Mouse (Mus musculus) bone marrow macrophage, adult 2 months (primary cell): ENCODE measurements around the gene Supt3.

ENCODE experiments used
- CTCF ChIP-seq: IDR thresholded peaks from 2 replicates; pipeline ENCODE4 v1.5.1; 2012; ENCODE audit warnings: low read depth, mild to moderate bottlenecking, low read length, moderate library complexity
- POLR2A ChIP-seq: IDR thresholded peaks from 2 replicates; pipeline ENCODE4 v1.6.1; 2012; ENCODE audit warnings: mild to moderate bottlenecking, low read depth, low read length, borderline replicate concordance

- TF ChIP-seq POLR2A (no peak), CTCF (no peak)
Measured at GRCm38 (mm10) chr17:44772576-44772975, 4.4 kb upstream of the Supt3 start.
